Mouse (Mus musculus): ENCODE results near the gene Usp35. TPM values are rescaled to one million over a fixed set of nuclear protein-coding genes. Genes with fewer than 3 reads are reported as not detected.
A peak's percentile ranks its signal among the peaks of the same experiment; 100 is the strongest.

Gene Usp35
- polyA plus RNA-seq, 1 experiment: 14.6 TPM

- no peak for TF ChIP-seq CTCF (IDR thresholded peaks at IDR 0.05; ENCODE audit: extremely low read depth, insufficient read length, insufficient replicate concordance, low read depth, low read length)
- no peak for TF ChIP-seq POLR2A (IDR thresholded peaks at IDR 0.05; ENCODE audit: low read depth, low read length)
- Histone ChIP-seq H3K4me3 (ENCODE audit: low read depth, low read length) (no peak overlapping the region), H3K27me3 (ENCODE audit: control insufficient read depth, insufficient read depth, low read length) (no peaks in the 10 kb centered on the region; the same call in 1 of the 2 replicates), H3K36me3 (ENCODE audit: control insufficient read depth, insufficient read depth, low read length) (no peaks in the 10 kb centered on the region), H3K27ac (ENCODE audit: insufficient read depth, low read depth, low read length) (no peak overlapping the region), H3K4me1 (ENCODE audit: control insufficient read depth, insufficient read depth, insufficient read length, low read length) (peaks cover 33% of the 10 kb centered on the region)
- 75% methylated on average over 3 of the region's 3 CpGs for WGBS
Measured at GRCm38 (mm10) chr7:97329676-97330075, 2.1 kb downstream of the Usp35 start.

DNA sequence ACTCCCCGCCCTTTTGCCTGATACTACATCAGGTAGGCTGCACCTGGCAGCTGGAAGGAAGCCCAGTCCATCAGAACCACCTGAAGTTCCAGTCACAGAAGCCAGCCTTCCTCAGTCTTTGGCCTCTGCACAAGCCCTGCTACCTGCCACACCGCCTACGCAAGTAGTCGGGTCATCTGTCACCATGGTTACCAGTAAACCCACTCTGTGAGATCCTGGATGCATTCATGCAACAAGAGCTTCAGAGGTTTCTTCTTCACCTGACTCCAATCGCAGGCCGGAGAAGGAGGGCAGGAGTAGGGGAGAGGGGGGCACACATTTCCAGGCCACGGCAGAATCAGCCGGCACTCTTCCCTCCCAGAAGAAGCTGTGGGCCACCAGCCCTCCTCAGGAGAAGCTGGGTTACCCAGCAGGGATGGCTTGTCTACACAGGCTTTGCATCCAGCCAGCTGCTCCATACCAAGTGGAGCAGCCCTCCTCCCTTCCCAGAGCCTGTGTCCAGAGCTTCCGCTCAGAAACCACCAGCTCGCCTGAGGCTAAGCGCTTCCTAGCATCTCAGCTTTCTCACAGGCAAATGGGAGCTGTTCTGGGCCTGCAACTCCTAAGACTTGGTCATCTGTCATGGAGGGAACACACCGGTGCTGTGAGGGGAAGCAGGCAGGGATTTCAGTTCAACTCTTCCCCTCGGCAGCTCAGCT is 2.8 kb downstream of the Usp35 start:
- TF ChIP-seq CTCF (IDR thresholded peaks at IDR 0.05; ENCODE audit: extremely low read depth, insufficient read length, insufficient replicate concordance, low read depth, low read length) (no peak), POLR2A (IDR thresholded peaks at IDR 0.05; ENCODE audit: low read depth, low read length) (no peak)
- no peak overlapping the region for H3K27ac ChIP-seq (ENCODE audit: insufficient read depth, low read depth, low read length)
- no peaks in the 10 kb centered on the region for H3K36me3 ChIP-seq (ENCODE audit: control insufficient read depth, insufficient read depth, low read length)
- 52% methylated on average over 13 of the region's 13 CpGs for WGBS
- H3K4me3 ChIP-seq (ENCODE audit: low read depth, low read length): no peak overlapping the region
- peaks cover 30% of the 10 kb centered on the region for H3K4me1 ChIP-seq (ENCODE audit: control insufficient read depth, insufficient read depth, insufficient read length, low read length)
- H3K27me3 ChIP-seq (ENCODE audit: control insufficient read depth, insufficient read depth, low read length): no peaks in the 10 kb centered on the region; the same call in 1 of the 2 replicates

GRCm38 (mm10) chr7:97327376-97327775 is 4.4 kb downstream of the Usp35 start:
- TF ChIP-seq CTCF (IDR thresholded peaks at IDR 0.05; ENCODE audit: extremely low read depth, insufficient read length, insufficient replicate concordance, low read depth, low read length) (no peak), POLR2A (IDR thresholded peaks at IDR 0.05; ENCODE audit: low read depth, low read length) (no peak)
- Histone ChIP-seq H3K27me3 (ENCODE audit: control insufficient read depth, insufficient read depth, low read length) (no peaks in the 10 kb centered on the region; the same call in 1 of the 2 replicates), H3K36me3 (ENCODE audit: control insufficient read depth, insufficient read depth, low read length) (no peaks in the 10 kb centered on the region), H3K27ac (ENCODE audit: insufficient read depth, low read depth, low read length) (no peak overlapping the region), H3K4me3 (ENCODE audit: low read depth, low read length) (no peak overlapping the region), H3K4me1 (ENCODE audit: control insufficient read depth, insufficient read depth, insufficient read length, low read length) (peaks cover 21% of the 10 kb centered on the region)
- 95% methylated on average over 4 of the region's 4 CpGs for WGBS

DNA sequence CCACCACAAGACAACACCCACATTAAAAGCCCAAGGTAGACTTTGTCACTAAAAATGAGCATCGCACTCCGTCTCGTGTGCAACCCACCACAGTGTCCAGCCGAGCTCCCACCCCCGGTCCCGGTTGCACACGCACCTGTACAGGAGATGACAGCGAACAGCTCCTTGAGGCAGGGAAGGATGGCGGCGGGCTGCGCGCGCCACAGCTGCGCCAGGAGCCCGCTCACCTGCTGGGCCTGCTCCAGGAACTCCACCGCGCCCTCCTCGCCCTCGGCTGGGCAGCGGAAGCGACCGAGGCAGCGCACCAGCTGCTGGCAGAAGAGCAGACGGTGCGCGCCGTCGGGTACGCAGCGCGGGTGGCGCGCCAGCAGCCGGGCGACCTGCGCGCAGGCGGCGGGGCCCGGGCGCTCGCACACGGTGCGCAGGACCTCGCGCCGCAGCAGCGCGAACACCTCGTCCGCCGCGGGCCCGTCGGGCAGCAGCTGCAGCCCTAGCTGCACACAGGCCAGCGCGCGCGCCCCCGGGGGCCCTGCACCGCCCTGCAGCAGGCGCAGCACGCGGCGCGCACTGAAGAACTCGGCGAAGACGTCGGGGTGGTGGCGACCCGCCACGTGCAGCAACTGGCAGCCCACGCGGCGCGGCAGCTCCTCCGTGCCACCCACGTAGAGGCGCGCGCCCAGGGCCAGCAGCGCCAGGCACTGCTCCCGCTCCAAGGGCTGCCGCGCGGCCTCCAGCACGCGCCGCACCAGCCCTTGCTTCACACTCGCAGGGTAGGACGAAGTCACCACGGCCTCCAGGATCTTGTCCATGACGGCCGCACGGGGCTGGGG is 6.4 kb downstream of the Usp35 start:
- Histone ChIP-seq H3K4me1 (ENCODE audit: control insufficient read depth, insufficient read depth, insufficient read length, low read length) (peaks cover 12% of the 10 kb centered on the region), H3K27me3 (ENCODE audit: control insufficient read depth, insufficient read depth, low read length) (no peaks in the 10 kb centered on the region; the same call in 1 of the 2 replicates), H3K27ac (ENCODE audit: insufficient read depth, low read depth, low read length) (no peak overlapping the region), H3K4me3 (ENCODE audit: low read depth, low read length) (peak overlapping the region; percentile 23), H3K36me3 (ENCODE audit: control insufficient read depth, insufficient read depth, low read length) (no peaks in the 10 kb centered on the region)
- no peak for TF ChIP-seq POLR2A (IDR thresholded peaks at IDR 0.05; ENCODE audit: low read depth, low read length)
- no peak for TF ChIP-seq CTCF (IDR thresholded peaks at IDR 0.05; ENCODE audit: extremely low read depth, insufficient read length, insufficient replicate concordance, low read depth, low read length)
- 29% methylated on average over 95 of the region's 96 CpGs for WGBS

GRCm38 (mm10) chr7:97324342-97324741 is 7.5 kb downstream of the Usp35 start:
- 94% methylated on average over 8 of the region's 8 CpGs for WGBS
- TF ChIP-seq POLR2A (IDR thresholded peaks at IDR 0.05; ENCODE audit: low read depth, low read length) (no peak), CTCF (IDR thresholded peaks at IDR 0.05; ENCODE audit: extremely low read depth, insufficient read length, insufficient replicate concordance, low read depth, low read length) (no peak)

GRCm38 (mm10) chr7:97317706-97318105 is 14.1 kb downstream of the Usp35 start:
- Histone ChIP-seq H3K4me3 (ENCODE audit: low read depth, low read length) (no peak overlapping the region), H3K27ac (ENCODE audit: insufficient read depth, low read depth, low read length) (peak overlapping the region; percentile 51), H3K4me1 (ENCODE audit: control insufficient read depth, insufficient read depth, insufficient read length, low read length) (peaks cover 13% of the 10 kb centered on the region; the same call in 1 of the 2 replicates), H3K27me3 (ENCODE audit: control insufficient read depth, insufficient read depth, low read length) (no peaks in the 10 kb centered on the region), H3K36me3 (ENCODE audit: control insufficient read depth, insufficient read depth, low read length) (no peaks in the 10 kb centered on the region)
- WGBS: 46% methylated on average over 3 of the region's 3 CpGs
- TF ChIP-seq CTCF (IDR thresholded peaks at IDR 0.05; ENCODE audit: extremely low read depth, insufficient read length, insufficient replicate concordance, low read depth, low read length): no peak
- TF ChIP-seq POLR2A (IDR thresholded peaks at IDR 0.05; ENCODE audit: low read depth, low read length): no peak

More at GRCm38 (mm10) chr7:97324342-97324741, 7.5 kb downstream of the Usp35 start:
- peaks cover 12% of the 10 kb centered on the region for H3K4me1 ChIP-seq (ENCODE audit: control insufficient read depth, insufficient read depth, insufficient read length, low read length)
- no peaks in the 10 kb centered on the region; the same call in 1 of the 2 replicates for H3K27me3 ChIP-seq (ENCODE audit: control insufficient read depth, insufficient read depth, low read length)
- no peak overlapping the region for H3K4me3 ChIP-seq (ENCODE audit: low read depth, low read length)
- no peak overlapping the region for H3K27ac ChIP-seq (ENCODE audit: insufficient read depth, low read depth, low read length)
- no peaks in the 10 kb centered on the region for H3K36me3 ChIP-seq (ENCODE audit: control insufficient read depth, insufficient read depth, low read length)

- Histone ChIP-seq H3K4me1 (ENCODE audit: control insufficient read depth, insufficient read depth, insufficient read length, low read length) (peaks cover 13% of the 10 kb centered on the region; the same call in 1 of the 2 replicates), H3K36me3 (ENCODE audit: control insufficient read depth, insufficient read depth, low read length) (no peaks in the 10 kb centered on the region; the same call in 1 of the 2 replicates), H3K27me3 (ENCODE audit: control insufficient read depth, insufficient read depth, low read length) (no peaks in the 10 kb centered on the region), H3K4me3 (ENCODE audit: low read depth, low read length) (no peak overlapping the region), H3K27ac (ENCODE audit: insufficient read depth, low read depth, low read length) (no peak overlapping the region)
- TF ChIP-seq POLR2A (IDR thresholded peaks at IDR 0.05; ENCODE audit: low read depth, low read length): no peak
- no peak for TF ChIP-seq CTCF (IDR thresholded peaks at IDR 0.05; ENCODE audit: extremely low read depth, insufficient read length, insufficient replicate concordance, low read depth, low read length)
- 93% methylated on average over 6 of the region's 6 CpGs for WGBS
Measured at GRCm38 (mm10) chr7:97315656-97316055, 16.2 kb downstream of the Usp35 start.

Data from small intestine, adult 2 months (tissue).